Mouse (Mus musculus): Measurements from ENCODE around the gene Scyl2. TPM values are rescaled to one million over a fixed set of nuclear protein-coding genes. Genes with fewer than 3 reads are reported as not detected.

Gene Scyl2
- polyA plus RNA-seq, 1 experiment from 2014 or later, result 9.8 TPM

GRCm38 (mm10) chr10:89664977-89665645, 21.0 kb downstream of the Scyl2 start:
- H3K27me3 ChIP-seq (replicated peaks; ENCODE audit: control insufficient read depth, insufficient read depth, low read length), result no peaks in the 10 kb centered on the region
- no peak overlapping the region for H3K4me2 ChIP-seq (ENCODE audit: low read length)
- ATAC-seq, result no peak
- peaks cover 8% of the 10 kb centered on the region for H3K36me3 ChIP-seq (ENCODE audit: control insufficient read depth, insufficient read depth)
- H3K4me3 ChIP-seq (replicated peaks; ENCODE audit: low read length), result no peak overlapping the region
- 95% methylated on average over 8 of the region's 8 CpGs for WGBS
- H3K9ac ChIP-seq (replicated peaks; ENCODE audit: low read depth, low read length), result no peak overlapping the region
- no peaks in the 10 kb centered on the region for H3K9me3 ChIP-seq (ENCODE audit: control insufficient read depth, low read length)
- no peak overlapping the region for H3K27ac ChIP-seq (ENCODE audit: low read length)
- no peaks in the 10 kb centered on the region for H3K4me1 ChIP-seq (replicated peaks; ENCODE audit: control insufficient read depth, insufficient read depth, low read length)

- Histone ChIP-seq H3K4me3 (replicated peaks; ENCODE audit: low read length) (no peak overlapping the region), H3K4me2 (ENCODE audit: low read length) (no peak overlapping the region), H3K9me3 (ENCODE audit: control insufficient read depth, low read length) (no peaks in the 10 kb centered on the region), H3K9ac (replicated peaks; ENCODE audit: low read depth, low read length) (no peak overlapping the region), H3K36me3 (ENCODE audit: control insufficient read depth, insufficient read depth) (peaks cover 23% of the 10 kb centered on the region), H3K27me3 (replicated peaks; ENCODE audit: control insufficient read depth, insufficient read depth, low read length) (no peaks in the 10 kb centered on the region), H3K4me1 (replicated peaks; ENCODE audit: control insufficient read depth, insufficient read depth, low read length) (no peaks in the 10 kb centered on the region), H3K27ac (ENCODE audit: low read length) (no peak overlapping the region)
- 62% methylated on average over 5 of the region's 5 CpGs for WGBS
- ATAC-seq, result no peak
Measured at GRCm38 (mm10) chr10:89656366-89656765, 29.7 kb downstream of the Scyl2 start.

- no peak for ATAC-seq
- WGBS, result 73% methylated on average over 8 of the region's 8 CpGs
- Histone ChIP-seq H3K36me3 (ENCODE audit: control insufficient read depth, insufficient read depth) (peaks cover 25% of the 10 kb centered on the region), H3K4me3 (replicated peaks; ENCODE audit: low read length) (no peak overlapping the region), H3K9ac (replicated peaks; ENCODE audit: low read depth, low read length) (no peak overlapping the region), H3K4me1 (replicated peaks; ENCODE audit: control insufficient read depth, insufficient read depth, low read length) (no peaks in the 10 kb centered on the region), H3K4me2 (ENCODE audit: low read length) (no peak overlapping the region), H3K27me3 (replicated peaks; ENCODE audit: control insufficient read depth, insufficient read depth, low read length) (no peaks in the 10 kb centered on the region), H3K27ac (ENCODE audit: low read length) (no peak overlapping the region), H3K9me3 (ENCODE audit: control insufficient read depth, low read length) (no peaks in the 10 kb centered on the region)
Measured at GRCm38 (mm10) chr10:89652912-89653311, 33.2 kb downstream of the Scyl2 start.

- no peak overlapping the region for H3K4me3 ChIP-seq (replicated peaks; ENCODE audit: low read length)
- no peak overlapping the region for H3K9ac ChIP-seq (replicated peaks; ENCODE audit: low read depth, low read length)
- no peaks in the 10 kb centered on the region for H3K4me1 ChIP-seq (replicated peaks; ENCODE audit: control insufficient read depth, insufficient read depth, low read length)
- H3K36me3 ChIP-seq (ENCODE audit: control insufficient read depth, insufficient read depth), result peaks cover 18% of the 10 kb centered on the region
- H3K9me3 ChIP-seq (ENCODE audit: control insufficient read depth, low read length), result no peaks in the 10 kb centered on the region
- H3K27ac ChIP-seq (ENCODE audit: low read length), result no peak overlapping the region
- H3K4me2 ChIP-seq (ENCODE audit: low read length), result no peak overlapping the region
- H3K27me3 ChIP-seq (replicated peaks; ENCODE audit: control insufficient read depth, insufficient read depth, low read length), result no peaks in the 10 kb centered on the region
- 84% methylated on average over 1 of the region's 1 CpGs for WGBS
- no peak for ATAC-seq
Measured at GRCm38 (mm10) chr10:89651691-89652090, 34.4 kb downstream of the Scyl2 start.

- Histone ChIP-seq H3K9ac (replicated peaks; ENCODE audit: low read depth, low read length) (no peak overlapping the region), H3K27me3 (replicated peaks; ENCODE audit: control insufficient read depth, insufficient read depth, low read length) (no peaks in the 10 kb centered on the region), H3K36me3 (ENCODE audit: control insufficient read depth, insufficient read depth) (peaks cover 20% of the 10 kb centered on the region), H3K9me3 (ENCODE audit: control insufficient read depth, low read length) (no peaks in the 10 kb centered on the region), H3K4me1 (replicated peaks; ENCODE audit: control insufficient read depth, insufficient read depth, low read length) (no peaks in the 10 kb centered on the region), H3K27ac (ENCODE audit: low read length) (no peak overlapping the region), H3K4me3 (replicated peaks; ENCODE audit: low read length) (no peak overlapping the region), H3K4me2 (ENCODE audit: low read length) (no peak overlapping the region)
- WGBS, result 94% methylated on average over 9 of the region's 9 CpGs
- no peak for ATAC-seq
Measured at GRCm38 (mm10) chr10:89646918-89647317, 39.2 kb downstream of the Scyl2 start.

- Histone ChIP-seq H3K27ac (ENCODE audit: low read length) (no peak overlapping the region), H3K4me1 (replicated peaks; ENCODE audit: control insufficient read depth, insufficient read depth, low read length) (no peaks in the 10 kb centered on the region), H3K9me3 (ENCODE audit: control insufficient read depth, low read length) (no peaks in the 10 kb centered on the region), H3K27me3 (replicated peaks; ENCODE audit: control insufficient read depth, insufficient read depth, low read length) (no peaks in the 10 kb centered on the region), H3K9ac (replicated peaks; ENCODE audit: low read depth, low read length) (no peak overlapping the region), H3K4me2 (ENCODE audit: low read length) (no peak overlapping the region), H3K4me3 (replicated peaks; ENCODE audit: low read length) (no peak overlapping the region), H3K36me3 (ENCODE audit: control insufficient read depth, insufficient read depth) (peaks cover 21% of the 10 kb centered on the region)
- WGBS, result 92% methylated on average over 3 of the region's 3 CpGs
- no peak for ATAC-seq
Measured at GRCm38 (mm10) chr10:89637001-89637400, 49.1 kb downstream of the Scyl2 start.

GRCm38 (mm10) chr10:89635018-89635417, 51.1 kb downstream of the Scyl2 start:
- no peak overlapping the region for H3K4me2 ChIP-seq (ENCODE audit: low read length)
- no peak overlapping the region for H3K4me3 ChIP-seq (replicated peaks; ENCODE audit: low read length)
- no peaks in the 10 kb centered on the region for H3K27me3 ChIP-seq (replicated peaks; ENCODE audit: control insufficient read depth, insufficient read depth, low read length)
- no peak overlapping the region for H3K9ac ChIP-seq (replicated peaks; ENCODE audit: low read depth, low read length)
- peaks cover 5% of the 10 kb centered on the region; the same call in 1 of the 2 replicates for H3K36me3 ChIP-seq (ENCODE audit: control insufficient read depth, insufficient read depth)
- no peak overlapping the region for H3K27ac ChIP-seq (ENCODE audit: low read length)
- peak; percentile 70 for ATAC-seq
- no peaks in the 10 kb centered on the region for H3K9me3 ChIP-seq (ENCODE audit: control insufficient read depth, low read length)
- 67% methylated on average over 5 of the region's 5 CpGs for WGBS
- H3K4me1 ChIP-seq (replicated peaks; ENCODE audit: control insufficient read depth, insufficient read depth, low read length), result no peaks in the 10 kb centered on the region

- no peak overlapping the region for H3K9ac ChIP-seq (replicated peaks; ENCODE audit: low read depth, low read length)
- H3K27me3 ChIP-seq (replicated peaks; ENCODE audit: control insufficient read depth, insufficient read depth, low read length), result no peaks in the 10 kb centered on the region
- no peak overlapping the region for H3K4me2 ChIP-seq (ENCODE audit: low read length)
- WGBS, result 94% methylated on average over 7 of the region's 7 CpGs
- no peaks in the 10 kb centered on the region for H3K4me1 ChIP-seq (replicated peaks; ENCODE audit: control insufficient read depth, insufficient read depth, low read length)
- ATAC-seq, result no peak
- H3K9me3 ChIP-seq (ENCODE audit: control insufficient read depth, low read length), result no peaks in the 10 kb centered on the region
- no peak overlapping the region for H3K4me3 ChIP-seq (replicated peaks; ENCODE audit: low read length)
- H3K36me3 ChIP-seq (ENCODE audit: control insufficient read depth, insufficient read depth), result 0 out of 2 replicates have a peak, but pooled peaks cover 2% of the 10 kb centered on the region
- H3K27ac ChIP-seq (ENCODE audit: low read length), result no peak overlapping the region
Measured at GRCm38 (mm10) chr10:89633736-89634426, 52.2 kb downstream of the Scyl2 start.

- Histone ChIP-seq H3K27ac (ENCODE audit: low read length) (no peak overlapping the region), H3K4me3 (replicated peaks; ENCODE audit: low read length) (no peak overlapping the region), H3K36me3 (ENCODE audit: control insufficient read depth, insufficient read depth) (no peaks in the 10 kb centered on the region), H3K27me3 (replicated peaks; ENCODE audit: control insufficient read depth, insufficient read depth, low read length) (no peaks in the 10 kb centered on the region), H3K4me2 (ENCODE audit: low read length) (no peak overlapping the region), H3K4me1 (replicated peaks; ENCODE audit: control insufficient read depth, insufficient read depth, low read length) (no peaks in the 10 kb centered on the region), H3K9ac (replicated peaks; ENCODE audit: low read depth, low read length) (no peak overlapping the region), H3K9me3 (ENCODE audit: control insufficient read depth, low read length) (no peaks in the 10 kb centered on the region)
- WGBS, result 84% methylated on average over 4 of the region's 4 CpGs
- ATAC-seq, result no peak
Measured at GRCm38 (mm10) chr10:89633121-89633520, 53.0 kb downstream of the Scyl2 start.

All from forebrain, embryonic 16.5 days (tissue).